Mouse (Mus musculus) erythroblast, embryonic 14.5 days (primary cell): ENCODE data around the gene Olfr455.
A peak's percentile ranks its signal among the peaks of the same experiment; 100 is the strongest.

Source experiments
- GATA1 ChIP-seq: IDR thresholded peaks from 2 replicates; pipeline ENCODE4 v1.6.1; 2012; ENCODE audit warnings: low read length, inconsistent platforms, mixed read lengths
- TAL1 ChIP-seq: IDR thresholded peaks from 3 replicates; pipeline ENCODE4 v1.6.1; 2012; ENCODE audit warnings: low read length, inconsistent platforms, mixed read lengths

GRCm38 (mm10) chr6:42577433-42577832, 30.0 kb upstream of the Olfr455 start:
- TF ChIP-seq TAL1 (no peak), GATA1 (0 out of 2 replicates have a peak, but pooled peaks have one; percentile 10)
